Mouse (Mus musculus) MEL (cell line): ENCODE results near the gene Fgfr2.
A peak's percentile ranks its signal among the peaks of the same experiment; 100 is the strongest.

Experiments
- CTCF ChIP-seq, 3 experiments: IDR thresholded peaks in 2 of 3; conservative IDR thresholded peaks in 1 of 3; 2 replicates each; pipeline ENCODE4 v1.5.1; 2011 to 2012; ENCODE audit warnings: low read length in 3 of 3, low read depth in 2 of 3, mild to moderate bottlenecking in 2 of 3, improper control_type of control experiment in 1 of 3, inconsistent platforms in 1 of 3, mixed read lengths in 1 of 3, moderate library complexity in 1 of 3; ENCODE audit not compliant: control insufficient read depth in 1 of 3, insufficient read depth in 1 of 3, poor library complexity in 1 of 3, severe bottlenecking in 1 of 3
- GABPA ChIP-seq: IDR thresholded peaks from 2 replicates; pipeline ENCODE4 v1.6.1; 2012; ENCODE audit warnings: low read depth, mild to moderate bottlenecking, inconsistent platforms, low read length, improper control_type of control experiment, moderate library complexity
- MXI1 ChIP-seq: IDR thresholded peaks from 2 replicates; pipeline ENCODE4 v1.6.1; 2011; ENCODE audit warnings: mild to moderate bottlenecking, low read depth, low read length, improper control_type of control experiment
- POLR2A ChIP-seq, 2 experiments: IDR thresholded peaks; 2 replicates each; pipeline ENCODE4 v1.6.1; 2011 to 2012; ENCODE audit warnings: low read length in 2 of 2, mild to moderate bottlenecking in 2 of 2, control low read depth in 1 of 2, improper control_type of control experiment in 1 of 2, low read depth in 1 of 2, moderate library complexity in 1 of 2; ENCODE audit not compliant: control insufficient read depth in 1 of 2, insufficient read depth in 1 of 2, poor library complexity in 1 of 2
- POLR2AphosphoS2 ChIP-seq: IDR thresholded peaks from 2 replicates; pipeline ENCODE4 v1.6.1; 2011; ENCODE audit warnings: low read length, improper control_type of control experiment
- POLR2AphosphoS5 ChIP-seq: IDR thresholded peaks from 2 replicates; pipeline ENCODE4 v1.6.1; 2012; ENCODE audit warnings: low read depth, borderline replicate concordance, mild to moderate bottlenecking, inconsistent platforms, low read length, moderate library complexity, mixed read lengths
- TBP ChIP-seq: IDR thresholded peaks from 2 replicates; pipeline ENCODE4 v1.8.0; 2011; ENCODE audit warnings: low read depth, low read length, improper control_type of control experiment
- ZMIZ1 ChIP-seq: IDR thresholded peaks from 2 replicates; pipeline ENCODE4 v1.6.1; 2012; ENCODE audit warnings: low read depth, mild to moderate bottlenecking, inconsistent platforms, low read length, improper control_type of control experiment, moderate library complexity

GRCm38 (mm10) chr7:130646762-130647139 lies 2476.4 kb downstream of the Fgfr2 start:
- TF ChIP-seq CTCF (IDR thresholded peaks at IDR 0.05 in 2 of 3, conservative IDR thresholded peaks at IDR 0.05 in 1 of 3; ENCODE audit: control insufficient read depth in 1 of 3, insufficient read depth in 1 of 3, low read depth in 2 of 3, low read length in 3 of 3, poor library complexity in 1 of 3, severe bottlenecking in 1 of 3) (no peak), ZMIZ1 (no peak), POLR2A (IDR thresholded peaks at IDR 0.05; ENCODE audit: control insufficient read depth in 1 of 2, insufficient read depth in 1 of 2, low read depth in 1 of 2, low read length in 2 of 2, poor library complexity in 1 of 2) (peak in 1 of 2 experiments; percentile 37; a peak in 1 of 4 replicates), POLR2AphosphoS2 (no peak), POLR2AphosphoS5 (no peak), TBP (peak; percentile 55; the same call in 1 of the 2 replicates), MXI1 (no peak), GABPA (no peak)
